Mouse (Mus musculus) Muller cell, postnatal 12 days (primary cell): ENCODE measurements around the gene Csde1.
A peak's percentile ranks its signal among the peaks of the same experiment; 100 is the strongest.

Experiments
- DNase-seq: peaks from one replicate; pipeline ENCODE4 v3.0.0-alpha.2; 2015; ENCODE audit errors: inconsistent ontology term

Csde1 gene

DNA sequence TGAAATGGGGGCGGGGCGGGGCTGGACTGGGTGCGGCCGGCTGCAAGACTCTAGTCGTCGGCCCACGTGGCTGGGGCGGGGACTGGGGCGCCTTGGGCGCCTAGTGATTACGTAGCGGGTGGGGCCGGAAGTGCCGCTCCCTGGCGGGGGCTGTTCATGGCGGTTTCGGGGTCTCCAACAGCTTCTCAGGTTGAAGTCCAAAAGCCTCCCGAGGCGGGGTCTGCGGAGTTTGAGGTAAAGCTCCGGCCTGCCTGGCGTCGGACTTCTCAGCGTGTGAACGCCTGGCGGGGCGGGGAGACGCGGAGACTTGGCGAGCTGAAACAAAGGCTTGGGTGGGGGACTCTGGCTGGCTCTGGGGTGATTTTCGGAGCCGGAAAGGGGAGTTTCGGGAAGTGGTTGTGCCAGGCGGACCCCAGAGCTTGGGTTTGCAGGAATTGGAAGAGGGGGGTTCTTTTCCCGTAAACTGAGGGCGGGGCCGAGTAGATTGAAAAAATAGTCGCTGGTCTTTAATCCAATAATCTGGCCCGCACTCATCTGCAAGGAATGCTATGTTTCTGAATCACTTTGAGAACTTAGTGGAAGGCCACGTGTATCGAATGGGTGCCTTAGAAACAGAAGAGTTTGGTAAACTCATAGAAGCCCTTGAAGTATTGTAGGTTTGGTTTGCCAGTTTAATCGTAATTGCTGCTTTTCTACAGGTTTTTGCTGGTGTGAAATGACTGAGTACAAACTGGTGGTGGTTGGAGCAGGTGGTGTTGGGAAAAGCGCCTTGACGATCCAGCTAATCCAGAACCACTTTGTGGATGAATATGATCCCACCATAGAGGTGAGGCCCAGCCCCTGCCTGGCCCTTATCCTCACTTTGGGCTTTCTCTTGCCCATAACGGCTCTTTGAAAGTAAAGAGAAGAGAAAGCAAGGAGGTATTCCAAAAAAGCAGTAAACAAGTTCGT, 38.3 kb downstream of the Csde1 start, which contains the start of gene Nras:
Nras (plus strand) TSS at position 79 of the 951 bp plus-strand sequence.
- DNase-seq, result peak; percentile 98

DNA sequence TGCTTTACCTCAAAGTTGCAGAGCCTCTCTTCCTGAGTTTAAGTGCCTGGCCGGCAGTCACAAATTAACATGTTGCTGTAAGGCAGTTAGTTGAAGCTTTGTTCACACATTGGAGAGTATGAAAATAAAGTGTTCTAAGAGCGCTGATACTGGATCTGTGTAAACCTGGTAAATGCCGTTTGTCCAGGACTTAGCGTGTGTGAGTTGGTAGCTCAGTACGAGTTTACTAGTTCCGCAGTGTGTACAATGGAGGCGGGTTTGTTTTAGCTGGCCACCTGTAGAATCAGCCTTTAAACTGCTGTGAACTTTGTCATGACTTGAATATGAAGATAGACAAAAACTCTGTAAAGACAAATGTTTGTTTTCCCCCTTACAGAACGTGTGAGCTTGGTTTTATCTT, 46.7 kb downstream of the Csde1 start:
- DNase-seq, result no peak

DNA sequence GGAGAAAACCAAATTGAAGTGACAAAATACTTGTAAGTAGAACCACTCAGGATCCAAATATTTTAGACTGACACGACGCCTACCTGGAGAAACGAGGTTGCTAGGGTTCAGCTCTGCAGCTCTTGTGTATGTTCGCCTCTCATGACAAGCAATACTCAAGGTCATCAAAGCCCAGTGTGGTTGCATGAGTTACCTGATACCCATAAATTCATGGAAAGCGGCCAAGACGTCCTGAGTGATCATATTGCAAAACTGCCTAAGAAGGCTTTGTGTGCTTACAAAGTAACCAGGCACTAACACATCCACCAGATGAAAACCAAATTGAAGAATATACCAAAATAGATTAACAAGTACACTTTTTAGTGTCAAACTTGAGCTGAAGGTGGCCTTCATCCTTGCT, 48.7 kb downstream of the Csde1 start:
- no peak for DNase-seq

DNA sequence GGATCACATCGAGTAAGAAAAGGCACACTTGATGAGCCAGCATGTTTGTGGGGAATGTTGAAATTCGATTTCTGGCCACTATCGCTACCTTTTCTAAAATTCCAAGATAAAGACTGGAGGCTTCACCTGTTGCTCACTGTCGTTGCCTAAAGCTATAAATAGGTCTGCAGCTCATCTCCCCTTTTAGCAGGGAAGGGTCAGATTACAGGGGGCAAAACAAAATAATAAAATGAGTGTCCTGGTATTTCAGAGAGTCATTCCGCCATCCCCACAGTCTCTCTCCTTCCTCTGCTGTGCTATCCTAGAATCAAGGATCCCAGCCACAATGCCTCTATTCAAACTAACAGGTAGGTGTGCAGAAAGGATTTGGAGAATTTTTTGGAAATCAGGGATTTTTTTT, 53.5 kb downstream of the Csde1 start, which contains the start of gene Ampd1:
Ampd1 (plus strand) TSS at position 244 of the 400 bp plus-strand sequence.
- no peak for DNase-seq

DNA sequence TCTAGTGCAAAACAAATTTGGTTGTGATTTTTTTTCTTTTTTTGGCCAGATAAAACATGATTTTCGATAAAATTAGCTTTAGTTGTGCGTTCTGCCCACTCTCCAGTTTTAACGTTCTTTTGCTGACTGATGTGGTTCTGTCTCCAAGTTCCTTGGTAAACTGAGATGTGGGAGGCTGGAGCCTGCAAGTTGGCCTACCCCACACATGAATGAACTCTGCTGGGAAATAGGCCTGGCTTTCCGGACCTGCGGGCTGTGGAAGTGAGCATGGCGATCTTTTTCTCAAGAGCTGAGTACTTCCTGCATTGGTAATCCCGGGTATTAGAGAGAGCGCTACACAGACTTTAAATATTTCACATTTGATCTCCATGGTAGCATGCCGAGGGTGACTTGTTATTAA, 55.6 kb downstream of the Csde1 start:
- DNase-seq, result no peak

DNA sequence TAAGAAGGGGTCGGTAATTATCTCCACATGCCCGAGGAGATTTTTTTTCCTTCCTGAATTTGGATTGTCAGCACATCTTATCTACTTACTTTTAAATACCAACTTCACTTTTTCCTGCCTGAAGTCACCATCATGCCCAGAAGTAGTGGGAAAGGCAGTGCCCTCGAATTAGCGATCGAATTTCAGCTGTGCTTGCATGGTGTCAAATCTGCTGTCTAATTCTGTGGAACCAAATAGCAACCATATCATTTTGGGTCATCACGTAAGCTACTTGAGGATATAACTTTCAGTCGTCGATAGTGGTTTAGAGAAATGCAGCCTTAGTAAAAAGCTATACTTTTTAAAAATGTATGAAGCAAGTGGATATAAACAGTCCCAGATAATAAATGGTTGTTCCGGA, 56.2 kb downstream of the Csde1 start:
- DNase-seq, result no peak

DNA sequence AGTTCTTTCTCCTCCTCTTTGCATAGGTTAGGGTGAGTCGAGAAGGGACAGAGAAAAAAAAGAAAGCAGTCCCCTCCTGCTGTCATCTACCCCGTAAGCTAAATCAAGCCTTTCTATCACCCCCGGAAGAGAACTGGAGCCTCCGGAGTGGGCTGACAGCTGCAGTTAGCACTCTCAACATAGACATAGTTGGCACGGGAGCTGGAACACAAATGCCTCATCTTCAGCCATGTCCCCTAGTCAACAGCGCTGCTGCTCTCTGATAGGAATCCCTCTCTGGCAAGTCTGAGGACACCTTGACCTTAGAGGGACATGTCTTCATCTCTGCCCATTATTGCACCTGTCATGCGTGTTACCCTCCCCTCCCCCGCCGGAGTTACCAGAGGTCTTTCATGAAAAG, 59.1 kb downstream of the Csde1 start:
- no peak for DNase-seq

DNA sequence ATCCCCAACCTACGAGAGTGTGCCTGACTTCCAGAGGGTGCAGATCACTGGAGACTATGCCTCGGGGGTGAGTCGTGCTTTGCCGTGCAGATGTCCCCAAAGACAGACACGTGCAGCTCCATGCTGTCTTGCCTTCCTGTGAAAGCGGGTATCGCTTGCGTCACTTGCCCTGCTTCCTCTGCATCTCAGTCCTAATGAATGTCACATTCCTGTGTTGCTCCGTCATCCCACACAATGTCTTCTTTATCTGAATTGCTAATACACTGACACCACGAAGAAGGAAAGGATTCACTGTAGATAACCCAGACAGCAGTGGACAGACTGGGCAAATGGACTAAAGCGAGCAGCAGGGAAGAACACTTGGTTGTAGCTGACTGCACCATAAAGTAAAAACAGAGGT, 60.8 kb downstream of the Csde1 start:
- peak; percentile 90 for DNase-seq

DNA sequence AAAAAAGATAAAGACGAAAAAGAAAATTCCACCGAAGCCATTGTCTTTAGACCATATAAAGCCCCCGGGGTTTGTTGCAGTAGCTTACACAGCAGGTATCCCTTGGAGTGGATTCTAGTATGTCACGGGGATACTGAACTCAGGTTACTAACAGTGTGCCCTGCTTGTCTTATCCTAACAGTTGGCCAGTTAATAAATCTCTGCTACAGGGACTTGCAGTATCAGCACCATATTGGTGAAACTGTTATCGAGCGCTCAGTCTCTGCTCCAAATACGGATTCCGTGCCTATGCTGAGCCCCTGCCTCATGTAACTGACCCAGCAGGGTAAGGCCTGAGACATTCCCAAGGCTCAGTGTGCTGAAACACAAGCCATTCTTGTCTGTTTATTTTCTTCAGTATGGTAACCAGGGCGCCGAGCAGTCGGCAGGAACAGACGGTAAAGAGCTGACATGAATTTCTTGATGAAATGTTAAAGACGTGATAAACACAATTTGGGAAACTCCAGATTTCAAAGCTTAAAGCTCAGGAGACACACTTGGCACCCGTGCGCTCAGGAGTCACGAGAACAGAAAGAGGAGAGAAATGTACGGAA, 61.7 kb downstream of the Csde1 start:
- no peak for DNase-seq

DNA sequence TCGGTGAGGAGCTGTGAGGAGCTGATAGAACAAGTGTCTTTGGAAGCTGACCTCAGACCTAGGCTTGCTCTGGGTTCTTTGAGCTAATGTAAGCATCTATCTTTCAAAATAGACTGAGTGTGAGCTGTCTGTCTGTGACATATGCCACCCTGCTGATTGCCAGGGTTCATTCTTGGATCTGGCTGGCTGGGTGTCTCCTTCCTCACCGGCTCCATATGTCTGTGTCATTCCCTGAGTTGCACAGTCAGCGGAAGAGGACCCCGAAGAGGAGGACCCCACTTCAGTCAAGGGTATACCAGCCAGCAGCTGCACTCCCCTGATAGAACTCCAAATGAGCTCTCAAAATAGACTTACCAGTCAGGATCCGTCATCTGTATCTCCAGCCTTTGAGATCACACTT, 62.5 kb downstream of the Csde1 start:
- DNase-seq, result no peak

DNA sequence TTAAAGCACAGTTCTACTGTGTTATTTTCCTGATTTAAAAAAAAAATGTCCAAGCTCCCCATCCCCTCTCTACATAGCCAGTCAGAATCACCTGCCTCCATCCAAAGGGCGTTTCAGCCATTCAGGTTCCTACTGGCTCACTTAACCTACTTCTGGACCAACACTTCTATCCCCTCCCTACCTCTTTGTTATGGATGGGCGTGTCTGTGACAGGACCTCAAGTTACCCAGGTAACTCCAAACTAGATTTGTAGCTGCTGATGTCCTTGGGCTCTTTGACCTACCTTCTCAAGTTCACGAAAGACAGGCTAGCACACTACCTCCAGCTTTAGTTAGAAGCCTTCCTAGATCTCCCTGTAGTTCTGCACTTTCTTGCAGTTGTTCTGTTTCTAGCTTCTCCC, 65.8 kb downstream of the Csde1 start:
- DNase-seq, result no peak

DNA sequence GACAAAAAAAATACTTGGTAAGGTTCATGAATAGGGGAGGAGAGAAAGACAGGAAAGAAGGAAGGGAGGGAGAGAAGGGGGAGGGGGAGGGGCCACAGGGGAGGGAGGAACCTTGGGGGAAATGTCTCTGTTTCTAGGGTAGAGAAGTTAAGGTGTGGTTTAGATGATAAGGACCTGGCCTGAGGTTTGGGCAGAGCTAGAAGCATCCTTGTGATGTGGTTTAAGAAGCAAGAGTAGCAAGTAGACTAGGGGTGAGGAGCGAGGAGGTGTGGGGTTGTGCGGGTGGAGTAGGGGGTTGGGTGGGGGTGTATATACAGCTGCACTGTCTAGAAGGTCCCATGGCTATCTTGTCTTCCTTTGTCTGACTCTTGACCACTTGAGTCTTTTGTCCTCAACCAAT, 71.5 kb downstream of the Csde1 start:
- no peak for DNase-seq

DNA sequence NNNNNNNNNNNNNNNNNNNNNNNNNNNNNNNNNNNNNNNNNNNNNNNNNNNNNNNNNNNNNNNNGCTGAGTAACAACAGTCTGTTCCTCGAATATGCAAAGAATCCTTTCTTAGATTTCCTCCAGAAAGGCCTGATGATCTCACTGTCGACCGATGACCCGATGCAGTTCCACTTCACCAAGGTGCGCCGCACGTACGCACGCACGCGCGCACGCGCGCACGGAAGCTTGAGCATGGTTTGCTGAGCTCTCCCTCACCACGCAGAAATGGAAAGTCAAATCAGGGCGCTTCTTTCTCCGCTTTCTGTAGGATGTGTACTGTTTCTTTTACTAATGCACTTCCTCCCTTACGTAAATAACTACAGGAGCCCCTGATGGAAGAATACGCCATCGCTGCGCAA, 78.4 kb downstream of the Csde1 start:
- no peak for DNase-seq

DNA sequence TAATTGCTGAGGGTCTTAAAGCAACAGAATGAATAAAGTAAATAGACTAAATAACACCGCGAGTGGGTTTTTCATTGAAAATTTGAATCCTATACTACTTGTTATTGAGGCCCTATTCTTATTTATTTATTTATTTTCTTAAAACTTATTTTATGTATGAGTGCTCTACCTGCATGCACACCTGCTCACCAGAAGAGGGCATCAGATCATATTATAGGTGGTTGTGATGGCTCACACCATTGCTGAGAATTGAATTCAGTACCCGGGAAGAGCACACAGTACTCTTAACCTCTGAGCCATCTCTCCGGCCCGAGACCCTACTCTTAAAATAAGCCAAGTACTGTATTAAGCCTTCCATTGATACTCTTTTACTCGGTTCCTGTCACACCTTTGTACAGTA, 79.4 kb downstream of the Csde1 start:
- DNase-seq, result no peak

DNA sequence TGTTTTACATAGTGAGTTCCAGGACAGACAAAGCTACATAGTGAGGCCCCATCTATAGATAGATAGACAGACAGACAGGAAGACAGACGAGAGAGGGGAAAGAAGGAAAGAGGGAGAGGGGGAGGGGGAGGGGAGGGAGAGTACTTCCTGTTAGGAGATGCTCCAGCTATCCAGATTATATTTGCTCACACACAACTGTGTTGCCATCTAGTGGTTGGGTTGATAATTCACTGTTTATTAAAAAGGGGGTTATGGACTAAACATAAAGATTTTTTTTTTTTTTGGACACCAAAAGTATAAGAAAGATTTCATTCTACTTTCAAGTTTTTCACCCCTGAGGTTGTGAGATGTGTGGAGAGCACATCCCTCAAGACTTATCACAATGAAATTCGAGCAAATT, 80.5 kb downstream of the Csde1 start:
- DNase-seq, result peak; percentile 21

DNA sequence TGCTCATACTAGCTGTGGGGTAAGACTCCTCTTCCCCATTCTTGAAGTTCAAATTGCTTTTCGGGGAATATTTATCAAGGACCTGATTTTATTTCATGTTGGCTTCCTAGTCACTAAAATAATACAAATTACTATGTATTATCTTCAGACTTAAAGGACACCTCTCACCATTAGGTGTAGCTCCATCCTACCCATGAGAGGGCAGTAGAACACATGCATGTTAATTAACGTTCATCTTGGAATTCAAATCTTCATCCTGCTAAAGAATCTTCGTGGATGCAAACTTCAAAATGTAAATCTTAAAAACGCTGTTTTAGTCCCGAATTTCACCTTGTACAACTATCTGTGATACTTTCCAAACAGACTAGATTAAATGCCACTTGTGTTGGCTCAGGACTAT, 81.0 kb downstream of the Csde1 start:
- DNase-seq, result no peak

DNA sequence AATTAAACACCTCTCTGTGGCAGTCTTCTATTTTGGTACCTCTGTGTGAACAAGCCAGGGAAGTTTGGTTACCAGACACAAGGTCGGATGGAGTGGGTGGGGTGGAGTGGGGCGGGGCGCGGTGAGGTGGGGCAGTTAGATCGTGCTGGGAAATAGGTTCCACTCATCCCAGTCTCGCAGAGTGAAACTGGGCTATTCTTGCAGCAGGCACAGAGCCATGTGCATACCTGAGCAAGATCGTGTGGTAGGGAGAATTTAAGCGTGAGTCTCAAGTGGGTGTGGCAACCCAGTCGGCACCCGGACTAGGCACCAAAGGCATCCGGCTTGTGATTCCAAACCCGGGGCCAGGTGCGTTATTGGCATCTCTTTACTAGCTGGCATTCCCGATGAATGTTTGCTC, 81.7 kb downstream of the Csde1 start:
- DNase-seq, result no peak

DNA sequence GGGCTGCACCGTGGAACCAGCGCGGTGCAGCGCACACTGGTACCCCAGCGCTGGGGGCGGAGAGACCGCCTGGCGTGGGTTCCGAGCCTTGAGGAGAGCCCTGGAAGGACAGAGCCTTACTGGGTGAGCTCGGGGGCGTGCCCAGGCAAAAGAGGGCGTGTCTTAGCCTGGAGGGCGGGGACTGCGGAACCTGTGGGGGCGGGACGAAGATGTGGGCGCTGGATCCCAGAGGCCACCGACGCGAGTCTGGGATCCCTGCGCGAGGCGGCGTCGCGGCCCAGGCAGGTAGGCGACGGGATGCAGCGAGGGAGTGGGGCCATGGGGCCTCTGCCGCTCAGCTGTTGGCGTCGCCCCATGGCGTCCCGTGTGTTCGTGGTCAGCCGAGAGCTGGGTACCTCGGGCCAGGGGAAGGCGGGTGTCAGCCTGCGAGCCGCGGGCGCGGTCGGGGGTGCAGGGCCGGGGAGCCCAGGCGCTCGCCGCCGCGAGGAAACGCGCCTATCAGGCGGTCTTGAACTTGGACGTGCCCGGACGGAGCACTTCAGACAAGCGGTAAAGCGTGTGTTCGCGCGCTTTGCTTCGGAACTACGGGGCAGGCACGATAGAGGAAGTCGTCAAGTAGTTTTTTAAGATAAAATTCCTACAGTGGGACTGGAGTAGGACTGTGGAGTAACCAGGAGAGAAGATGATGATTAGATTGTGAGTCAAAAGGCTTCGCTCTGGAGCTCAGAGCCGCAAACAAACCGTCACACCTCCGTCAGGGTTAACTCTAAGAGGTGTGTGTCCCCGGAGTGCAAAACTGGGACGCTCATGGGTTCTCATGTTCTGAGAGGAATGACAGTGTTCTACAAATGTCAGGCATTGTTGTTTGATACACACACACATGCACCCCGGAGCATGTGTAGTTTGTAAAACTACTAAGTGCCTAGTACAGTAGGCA, 82.5 kb downstream of the Csde1 start, which contains the start of gene Dennd2c:
Dennd2c (plus strand) TSS at position 151 of the 937 bp plus-strand sequence.
- DNase-seq, result peak; percentile 96
